Mouse (Mus musculus) liver, embryonic 15.5 days (tissue): ENCODE measurements around the gene Pradc1. TPM values are rescaled to one million over a fixed set of nuclear protein-coding genes. Genes with fewer than 3 reads are reported as not detected.

Experiments used
- ATAC-seq: fragments of 200-750 bp; cut with Nextera tagmentation; 2 replicates; pipeline ENCODE4 v1.8.0; 2017; ENCODE audit warnings: moderate number of reproducible peaks, mild to moderate bottlenecking, moderate library complexity; ENCODE audit not compliant: insufficient read depth
- H3K27ac ChIP-seq: fragments of 300-500 bp; sonication (generic); replicated peaks from 2 replicates; pipeline ENCODE4 v1.5.1; 2015; ENCODE audit warnings: mild to moderate bottlenecking, inconsistent platforms
- H3K27me3 ChIP-seq: fragments of 300-500 bp; sonication (generic); 2 replicates; pipeline ENCODE4 v1.6.1; 2015; ENCODE audit warnings: mild to moderate bottlenecking, inconsistent platforms
- H3K36me3 ChIP-seq: fragments of 300-500 bp; sonication (generic); replicated peaks from 2 replicates; pipeline ENCODE4 v1.6.1; 2015; ENCODE audit warnings: moderate library complexity, mild to moderate bottlenecking, inconsistent platforms
- H3K4me1 ChIP-seq: fragments of 300-500 bp; sonication (generic); replicated peaks from 2 replicates; pipeline ENCODE4 v1.6.1; 2015; ENCODE audit warnings: inconsistent platforms
- H3K4me2 ChIP-seq: fragments of 300-500 bp; sonication (generic); 2 replicates; pipeline ENCODE4 v1.6.1; 2015; ENCODE audit warnings: moderate library complexity, mild to moderate bottlenecking, inconsistent platforms
- H3K4me3 ChIP-seq: fragments of 300-500 bp; sonication (generic); replicated peaks from 2 replicates; pipeline ENCODE4 v1.5.1; 2015; ENCODE audit warnings: mild to moderate bottlenecking, inconsistent platforms
- H3K9ac ChIP-seq: fragments of 300-500 bp; sonication (generic); 2 replicates; pipeline ENCODE4 v1.6.1; 2015; ENCODE audit warnings: moderate library complexity, mild to moderate bottlenecking, inconsistent platforms
- H3K9me3 ChIP-seq: fragments of 300-500 bp; sonication (generic); replicated peaks from 2 replicates; pipeline ENCODE4 v1.6.1; 2016; ENCODE audit warnings: inconsistent platforms
- WGBS: fragments of 180-500 bp; shearing (Covaris S2); methylation state at CpG from one replicate; pipeline ENCODE4 v1.1.7; 2015; ENCODE audit warnings: mixed read lengths; ENCODE audit not compliant: insufficient replicate concordance; 5-methylcytosine and 5-hydroxymethylcytosine counted together
- polyA plus RNA-seq: library from polyadenylated mRNA; unstranded; fragments of >200 nt; fragmentation: Nextera tagmentation; extraction: Ambion mirVana; gene quantifications from 2 replicates; pipeline ENCODE4 v1.2.1, GENCODE M21; 2015

Pradc1 gene
- polyA plus RNA-seq, 1 experiment from 2014 or later: 26.8 TPM

DNA sequence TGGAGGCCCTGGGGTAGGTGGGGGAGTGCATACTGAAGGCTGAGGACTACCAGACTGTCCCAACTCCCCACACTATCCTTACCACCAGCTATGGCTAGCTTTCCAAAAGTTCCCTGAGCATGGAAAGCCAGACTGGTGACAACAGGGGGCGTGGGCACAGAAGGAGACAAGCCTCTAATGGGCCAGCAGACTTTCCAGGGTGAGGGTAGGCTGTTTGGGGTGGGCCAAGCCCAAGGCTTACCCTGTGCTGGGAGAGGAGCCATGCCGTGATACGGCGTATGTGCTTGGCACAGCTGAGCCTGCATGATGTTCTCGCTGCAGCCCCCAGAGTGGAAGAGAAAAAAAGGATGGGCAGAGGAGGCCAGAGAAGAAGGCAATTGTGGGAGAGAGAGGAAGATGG lies 28.2 kb upstream of the Pradc1 start:
- Histone ChIP-seq H3K27ac (no peak overlapping the region), H3K4me2 (no peak overlapping the region), H3K4me1 (no peaks in the 10 kb centered on the region; the same call in 1 of the 2 replicates), H3K9me3 (no peaks in the 10 kb centered on the region), H3K36me3 (no peaks in the 10 kb centered on the region), H3K27me3 (peaks cover 69% of the 10 kb centered on the region), H3K9ac (no peak overlapping the region), H3K4me3 (no peak overlapping the region)
- ATAC-seq: no peak
- 72% methylated on average over 5 of the region's 5 CpGs for WGBS

DNA sequence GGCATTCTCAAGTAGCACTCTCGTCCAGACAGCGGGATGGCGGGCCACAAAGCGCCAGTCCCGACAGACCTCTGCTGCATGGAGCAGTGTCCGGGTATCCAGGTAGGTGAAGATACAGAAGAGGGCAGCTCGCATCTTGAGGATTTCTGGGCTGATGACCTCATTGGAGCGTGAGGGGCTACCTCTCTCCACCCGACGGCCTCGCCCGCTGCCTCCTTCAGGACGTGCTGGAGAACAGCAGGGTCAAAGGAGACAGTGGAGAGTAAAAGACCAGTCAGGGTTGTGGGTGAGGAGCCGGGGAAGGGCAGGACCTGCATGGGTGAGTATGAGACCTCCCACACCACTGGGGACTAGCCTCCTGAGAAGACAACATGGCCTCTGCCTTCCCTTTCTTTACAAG lies 26.6 kb upstream of the Pradc1 start:
- Histone ChIP-seq H3K9ac (no peak overlapping the region), H3K27me3 (peaks cover 54% of the 10 kb centered on the region)
- WGBS: 40% methylated on average over 14 of the region's 14 CpGs

DNA sequence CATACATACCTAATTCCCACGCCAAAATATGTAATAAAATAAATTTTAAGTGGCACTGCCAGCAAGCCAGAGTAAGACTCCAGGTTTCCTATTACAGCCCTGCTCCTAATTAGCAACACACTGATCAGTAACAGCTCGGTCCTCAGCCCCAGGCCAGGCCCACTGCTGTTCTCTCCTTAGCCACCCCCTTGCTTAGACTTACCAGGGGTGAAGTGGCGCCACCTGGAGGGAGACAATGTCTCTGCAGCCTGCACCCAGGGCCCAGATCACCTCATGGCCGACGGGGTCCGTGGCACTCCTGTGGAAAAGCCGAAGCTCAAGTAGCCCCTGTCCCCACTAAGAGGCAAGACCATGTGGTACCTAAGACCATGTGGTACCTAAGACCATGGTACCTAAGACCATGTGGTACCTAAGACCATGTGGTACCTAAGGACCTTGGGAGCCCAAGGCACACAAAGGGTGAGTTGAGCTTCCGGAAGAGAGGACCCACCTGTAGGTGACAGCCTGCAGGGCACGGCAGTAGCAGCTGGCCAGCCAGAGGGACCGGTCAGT lies 25.7 kb upstream of the Pradc1 start:
- Histone ChIP-seq H3K9ac (no peak overlapping the region), H3K27me3 (peaks cover 48% of the 10 kb centered on the region)
- no peak for ATAC-seq

More for the DNA sequence above, 26.6 kb upstream of the Pradc1 start:
- no peaks in the 10 kb centered on the region for H3K4me1 ChIP-seq
- no peak overlapping the region for H3K4me3 ChIP-seq
- no peak overlapping the region for H3K4me2 ChIP-seq
- no peak overlapping the region for H3K27ac ChIP-seq
- H3K36me3 ChIP-seq: no peaks in the 10 kb centered on the region
- no peaks in the 10 kb centered on the region for H3K9me3 ChIP-seq
- ATAC-seq: no peak

DNA sequence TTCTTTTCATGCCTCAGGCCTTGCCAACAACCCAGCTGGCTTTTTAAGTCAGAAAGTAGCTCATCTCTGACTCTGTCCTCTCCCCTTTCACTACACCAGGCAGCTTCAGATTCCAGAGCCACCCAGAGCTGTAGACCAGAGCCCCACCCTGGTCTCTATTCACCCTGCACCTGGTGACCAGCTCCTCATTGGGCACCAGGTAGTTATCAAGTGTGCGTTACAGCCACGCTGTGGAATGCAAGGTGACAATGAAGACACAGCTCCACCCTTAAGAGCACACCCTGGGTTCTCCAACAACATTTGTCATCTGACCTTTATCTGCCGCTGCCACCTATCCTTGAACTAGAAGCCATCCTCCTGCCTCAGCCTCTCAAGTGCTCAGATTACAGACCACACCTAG lies 23.8 kb upstream of the Pradc1 start:
- no peak overlapping the region for H3K27ac ChIP-seq
- H3K9me3 ChIP-seq: no peaks in the 10 kb centered on the region
- WGBS: 50% methylated on average over 3 of the region's 3 CpGs
- no peak overlapping the region for H3K4me2 ChIP-seq
- ATAC-seq: no peak
- no peaks in the 10 kb centered on the region for H3K36me3 ChIP-seq
- no peak overlapping the region for H3K9ac ChIP-seq
- H3K4me1 ChIP-seq: no peaks in the 10 kb centered on the region
- peaks cover 32% of the 10 kb centered on the region for H3K27me3 ChIP-seq
- H3K4me3 ChIP-seq: no peak overlapping the region

More for the DNA sequence above, 25.7 kb upstream of the Pradc1 start:
- H3K4me3 ChIP-seq: no peak overlapping the region
- WGBS: 36% methylated on average over 10 of the region's 10 CpGs
- no peaks in the 10 kb centered on the region for H3K4me1 ChIP-seq
- H3K4me2 ChIP-seq: no peak overlapping the region
- H3K9me3 ChIP-seq: no peaks in the 10 kb centered on the region
- H3K36me3 ChIP-seq: no peaks in the 10 kb centered on the region
- H3K27ac ChIP-seq: no peak overlapping the region

DNA sequence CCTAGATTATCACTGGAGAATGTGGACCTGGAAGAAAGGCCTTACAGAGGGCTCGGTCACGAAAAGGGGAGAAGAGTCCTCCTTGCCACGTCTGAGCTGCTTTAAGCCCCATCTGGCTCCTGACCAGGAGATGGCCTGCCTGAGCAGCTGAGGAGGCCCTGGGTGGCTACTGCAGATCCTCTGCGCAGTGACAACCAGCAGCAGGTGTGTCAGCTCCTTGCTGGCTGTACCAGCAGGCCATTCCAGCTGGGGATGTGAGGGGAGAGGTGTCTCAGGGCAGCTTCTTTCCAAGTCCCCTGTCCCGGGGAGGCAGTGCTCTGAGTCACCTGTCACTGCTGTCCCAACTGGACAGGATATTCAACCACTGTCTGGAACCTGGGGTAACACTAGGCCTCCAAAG lies 20.8 kb upstream of the Pradc1 start:
- no peak for ATAC-seq
- Histone ChIP-seq H3K27ac (no peak overlapping the region), H3K9me3 (no peaks in the 10 kb centered on the region), H3K36me3 (peaks cover 22% of the 10 kb centered on the region), H3K9ac (no peak overlapping the region), H3K4me1 (no peaks in the 10 kb centered on the region), H3K4me2 (no peak overlapping the region), H3K27me3 (peaks cover 11% of the 10 kb centered on the region), H3K4me3 (no peak overlapping the region)
- 44% methylated on average over 5 of the region's 5 CpGs for WGBS

DNA sequence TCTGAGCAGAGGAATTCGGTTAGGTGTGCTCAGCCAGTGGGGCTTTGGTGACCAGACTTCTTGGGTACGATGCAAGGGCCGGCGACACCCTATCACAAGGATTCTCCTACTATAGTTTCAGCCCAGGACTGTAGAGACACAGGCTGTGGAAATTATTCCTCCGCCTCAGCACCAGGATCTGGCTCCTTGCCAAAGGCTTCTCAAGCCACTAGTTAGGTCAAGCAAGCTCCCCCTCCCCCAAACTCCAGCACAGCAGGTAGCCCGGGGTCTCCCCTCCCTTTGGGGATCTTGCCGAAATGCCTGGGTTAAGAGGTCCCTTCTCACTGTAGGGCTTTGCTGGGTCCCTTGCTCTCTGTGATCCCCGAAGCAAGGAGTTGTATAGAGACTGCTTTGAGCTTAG lies 20.2 kb upstream of the Pradc1 start:
- peaks cover 28% of the 10 kb centered on the region for H3K36me3 ChIP-seq
- H3K9ac ChIP-seq: no peak overlapping the region
- no peaks in the 10 kb centered on the region for H3K4me1 ChIP-seq
- no peak overlapping the region for H3K4me2 ChIP-seq
- H3K9me3 ChIP-seq: no peaks in the 10 kb centered on the region
- ATAC-seq: no peak
- H3K4me3 ChIP-seq: no peak overlapping the region
- H3K27me3 ChIP-seq: peaks cover 8% of the 10 kb centered on the region
- WGBS: 52% methylated on average over 8 of the region's 8 CpGs
- no peak overlapping the region for H3K27ac ChIP-seq

DNA sequence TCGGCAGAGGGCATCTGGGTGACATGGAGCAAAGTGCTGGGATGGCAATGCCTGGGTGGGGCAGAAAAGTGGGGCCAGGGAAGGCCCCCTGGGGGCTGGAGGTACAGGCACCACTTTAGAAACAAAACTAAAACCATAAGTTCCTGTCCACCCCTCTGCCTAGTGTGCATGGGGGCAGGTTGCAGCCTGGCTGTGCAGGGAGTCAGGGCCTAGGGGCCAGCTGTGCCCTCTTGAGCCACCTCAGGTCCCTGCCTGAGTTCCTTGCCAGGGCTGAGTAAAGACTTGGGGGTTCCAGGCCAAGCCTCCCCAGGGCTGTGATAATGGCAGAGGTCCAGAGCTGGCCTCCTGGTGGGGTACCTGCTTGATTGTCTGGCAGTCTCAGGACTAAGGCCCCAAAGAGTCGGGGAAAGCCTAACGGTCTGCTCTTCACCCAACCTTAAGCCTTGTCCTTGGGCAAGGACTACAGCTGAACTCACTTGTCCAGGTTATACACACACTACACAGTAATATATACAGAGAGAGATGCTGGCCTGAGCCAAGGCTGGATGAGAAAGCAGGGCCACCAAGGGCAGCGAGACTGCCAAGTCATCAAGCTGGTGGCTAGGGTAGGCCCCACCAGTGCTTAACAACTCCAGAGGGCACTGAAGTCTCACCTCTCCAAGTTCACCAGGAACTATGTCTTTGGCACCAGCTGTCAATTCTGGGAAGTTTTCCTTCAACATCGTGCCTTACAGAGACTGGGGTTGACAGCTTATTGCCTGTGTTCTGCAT lies 18.1 kb upstream of the Pradc1 start:
- no peak overlapping the region for H3K4me2 ChIP-seq
- WGBS: 71% methylated on average over 5 of the region's 5 CpGs
- peaks cover 49% of the 10 kb centered on the region for H3K36me3 ChIP-seq
- H3K4me3 ChIP-seq: no peak overlapping the region
- H3K27me3 ChIP-seq: peaks cover 4% of the 10 kb centered on the region; the same call in 1 of the 2 replicates
- no peaks in the 10 kb centered on the region for H3K4me1 ChIP-seq
- H3K27ac ChIP-seq: no peak overlapping the region
- ATAC-seq: no peak
- no peak overlapping the region for H3K9ac ChIP-seq
- no peaks in the 10 kb centered on the region for H3K9me3 ChIP-seq

DNA sequence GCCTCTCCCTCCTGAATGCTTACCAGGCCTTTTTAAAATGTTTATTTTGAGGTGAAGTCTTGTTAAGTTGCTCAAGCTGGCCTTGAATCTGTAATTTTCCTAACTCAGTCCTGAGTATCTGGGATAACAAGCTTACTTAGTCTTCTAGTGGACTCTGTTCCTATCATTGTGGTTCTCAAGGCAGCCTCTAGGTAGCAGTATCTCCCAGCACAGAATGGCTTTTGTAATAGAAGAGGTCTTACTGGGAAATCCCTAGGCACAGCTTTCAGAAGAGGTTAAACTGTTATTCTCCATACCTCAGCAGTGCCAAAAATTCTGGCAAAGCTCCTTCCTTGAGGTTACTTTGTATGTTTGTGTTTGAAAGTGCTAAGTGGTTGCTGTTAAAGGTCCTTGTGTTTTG lies 13.6 kb upstream of the Pradc1 start:
- H3K27ac ChIP-seq: no peak overlapping the region

DNA sequence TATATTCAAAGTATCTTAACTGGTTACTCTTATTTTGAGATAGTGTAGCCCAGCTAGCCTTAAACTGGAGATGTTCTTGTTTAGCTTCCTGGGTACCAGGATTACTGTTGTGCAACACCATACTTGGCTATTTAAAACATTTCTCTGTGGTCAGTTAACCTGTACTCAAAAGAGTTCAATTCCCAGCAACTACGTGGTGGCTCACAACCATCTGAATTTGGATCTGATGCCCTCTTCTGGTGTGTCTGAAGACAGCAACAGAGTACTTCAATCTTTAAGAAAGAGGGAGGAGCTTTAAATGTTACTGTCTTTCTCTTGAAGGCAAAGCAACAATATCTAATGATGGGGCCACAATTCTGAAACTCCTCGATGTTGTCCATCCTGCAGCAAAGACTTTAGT lies 7.9 kb upstream of the Pradc1 start:
- peaks cover 35% of the 10 kb centered on the region for H3K4me1 ChIP-seq
- no peaks in the 10 kb centered on the region for H3K9me3 ChIP-seq
- ATAC-seq: no peak
- H3K9ac ChIP-seq: no peak overlapping the region
- no peak overlapping the region for H3K4me2 ChIP-seq
- no peak overlapping the region for H3K27ac ChIP-seq
- H3K36me3 ChIP-seq: peaks cover 63% of the 10 kb centered on the region
- 76% methylated on average over 2 of the region's 2 CpGs for WGBS
- H3K4me3 ChIP-seq: no peak overlapping the region
- no peaks in the 10 kb centered on the region for H3K27me3 ChIP-seq

More for the DNA sequence above, 13.6 kb upstream of the Pradc1 start:
- no peak for ATAC-seq
- H3K4me1 ChIP-seq: no peaks in the 10 kb centered on the region
- no peak overlapping the region for H3K4me2 ChIP-seq
- no peak overlapping the region for H3K4me3 ChIP-seq
- H3K9me3 ChIP-seq: no peaks in the 10 kb centered on the region
- H3K27me3 ChIP-seq: no peaks in the 10 kb centered on the region
- no peak overlapping the region for H3K9ac ChIP-seq
- peaks cover 93% of the 10 kb centered on the region for H3K36me3 ChIP-seq

DNA sequence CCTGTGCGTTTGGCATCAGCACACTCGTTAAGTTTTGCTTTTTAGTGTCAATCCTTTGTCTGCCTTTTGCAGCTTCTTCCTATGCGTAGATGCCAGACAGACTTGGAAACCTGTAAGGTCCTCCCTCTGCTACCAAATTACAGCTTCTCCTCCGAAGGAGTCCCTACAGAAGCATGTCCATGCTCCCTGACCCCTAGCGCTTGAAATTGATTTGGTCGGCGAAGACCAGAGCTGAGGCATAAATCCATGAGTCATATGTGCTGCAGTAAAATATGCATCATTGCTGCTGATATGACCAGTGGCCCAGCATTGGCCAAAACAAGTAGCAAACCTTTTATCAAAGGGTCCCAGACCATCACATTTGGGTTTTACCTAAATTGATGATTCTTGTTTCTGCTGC lies 1.0 kb upstream of the Pradc1 start:
- ATAC-seq: no peak
- WGBS: 4% methylated on average over 7 of the region's 7 CpGs
- H3K27ac ChIP-seq: peak overlapping the region; percentile 95

DNA sequence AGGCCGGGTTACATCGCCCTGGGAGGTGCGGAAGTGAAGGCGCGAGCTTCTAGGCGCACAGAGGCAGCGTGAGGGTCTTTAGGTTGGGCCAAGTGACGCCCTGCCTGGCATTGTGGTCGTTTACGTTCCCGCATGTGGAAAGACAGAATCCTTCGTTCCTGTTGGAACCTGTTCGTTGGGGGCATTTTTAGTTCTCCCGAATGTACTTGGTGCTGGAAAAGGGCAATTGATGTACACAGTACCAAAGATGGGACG lies 568 bp upstream of the Pradc1 start:
- Histone ChIP-seq H3K27ac (peak overlapping the region; percentile 95), H3K4me2 (peak overlapping the region; percentile 100), H3K36me3 (peaks cover 7% of the 10 kb centered on the region; the same call in 1 of the 2 replicates), H3K9ac (peak overlapping the region; percentile 84), H3K9me3 (no peaks in the 10 kb centered on the region), H3K4me1 (peaks cover 60% of the 10 kb centered on the region), H3K4me3 (peak overlapping the region; percentile 81), H3K27me3 (no peaks in the 10 kb centered on the region)
- ATAC-seq: no peak
- WGBS: under 1% methylated on average over 15 of the region's 15 CpGs

More for the DNA sequence above, 1.0 kb upstream of the Pradc1 start:
- Histone ChIP-seq H3K4me3 (peak overlapping the region; percentile 81), H3K27me3 (no peaks in the 10 kb centered on the region), H3K36me3 (peaks cover 2% of the 10 kb centered on the region; the same call in 1 of the 2 replicates), H3K4me1 (peaks cover 64% of the 10 kb centered on the region), H3K9ac (peak overlapping the region; percentile 84), H3K9me3 (no peaks in the 10 kb centered on the region), H3K4me2 (peak overlapping the region; percentile 100)
